Mouse (Mus musculus): ENCODE results near the gene Ceacam20. TPM values are rescaled to one million over a fixed set of nuclear protein-coding genes. Genes with fewer than 3 reads are reported as not detected.
"Not testable (repeated sequence)": the region's sequence is repeated elsewhere in the genome, so short reads cannot be mapped to it uniquely, and the experiment has no call there.

Gene Ceacam20
- not detected in 2 replicates for polyA plus RNA-seq (2011; ENCODE audit: insufficient read length, low read depth, missing spikeins)

DNA sequence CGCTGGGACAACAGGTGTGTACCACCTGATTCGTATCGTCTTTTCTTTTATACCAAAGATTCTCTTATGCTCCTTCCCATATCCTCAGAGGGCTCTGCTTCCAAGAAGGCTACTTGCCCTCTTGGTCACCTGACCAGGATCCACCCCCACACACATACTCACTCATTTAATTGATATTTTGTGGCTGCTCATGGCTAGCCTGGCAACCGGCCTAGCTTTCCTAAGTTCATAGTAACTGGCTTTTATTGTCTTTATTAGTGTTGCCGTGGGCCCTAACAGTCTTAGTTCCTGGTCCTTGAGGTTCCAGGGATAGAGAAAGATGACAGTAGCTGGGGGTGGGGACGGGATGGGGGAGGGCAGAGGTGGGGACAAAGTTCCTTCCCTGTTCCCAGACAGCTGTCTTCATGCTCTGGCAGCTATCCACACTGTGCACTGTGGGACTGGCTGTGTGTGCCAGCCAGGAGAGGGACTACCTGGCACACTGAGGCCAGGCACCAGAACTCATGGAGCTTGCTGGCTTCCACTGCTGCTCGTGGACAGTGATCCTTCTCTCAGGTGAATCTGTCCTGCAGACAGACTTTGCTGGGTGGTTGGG lies at the start of gene Ceacam20:
TSS of gene Ceacam20 (plus strand) at position 428 of the 595 bp plus-strand sequence.
- no peak within 1 kb of the TSS for H3K27ac ChIP-seq (ENCODE audit: insufficient read depth, low read length)
- no peak for TF ChIP-seq CTCF (IDR thresholded peaks at IDR 0.05; ENCODE audit: borderline replicate concordance, insufficient read depth, low read length)
- no peak for TF ChIP-seq POLR2A (IDR thresholded peaks at IDR 0.05; ENCODE audit: low read depth, low read length)
- H3K4me1 ChIP-seq (ENCODE audit: control insufficient read depth, insufficient read depth, low read length) = no peaks in the 10 kb centered on the region
- no peak within 1 kb of the TSS for H3K4me3 ChIP-seq (ENCODE audit: insufficient read depth, low read length)

DNA sequence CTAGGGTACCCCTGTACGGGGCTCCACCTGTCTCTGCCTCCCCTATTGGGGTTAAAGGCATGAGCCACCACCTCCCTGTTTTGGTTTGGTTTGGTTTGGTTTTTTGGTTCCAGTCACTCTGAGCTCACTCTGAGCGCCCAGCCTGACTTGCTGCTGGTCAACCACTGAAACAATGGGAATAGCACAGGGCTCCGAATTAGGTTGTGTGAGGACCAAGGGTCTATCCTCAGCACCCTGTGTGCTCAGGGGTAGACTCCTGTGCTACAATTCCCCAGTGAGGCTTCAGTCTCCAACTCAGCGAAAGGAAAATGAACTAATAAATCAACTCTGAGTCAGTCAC lies 45.1 kb upstream of the Ceacam20 start:
- Histone ChIP-seq H3K4me3 (ENCODE audit: insufficient read depth, low read length) (peak overlapping the region; percentile 80), H3K4me1 (ENCODE audit: control insufficient read depth, insufficient read depth, low read length) (no peaks in the 10 kb centered on the region), H3K27ac (ENCODE audit: insufficient read depth, low read length) (peak overlapping the region; percentile 53; the same call in 1 of the 2 replicates)
- no peak for TF ChIP-seq CTCF (IDR thresholded peaks at IDR 0.05; ENCODE audit: borderline replicate concordance, insufficient read depth, low read length)
- no peak for TF ChIP-seq POLR2A (IDR thresholded peaks at IDR 0.05; ENCODE audit: low read depth, low read length)

DNA sequence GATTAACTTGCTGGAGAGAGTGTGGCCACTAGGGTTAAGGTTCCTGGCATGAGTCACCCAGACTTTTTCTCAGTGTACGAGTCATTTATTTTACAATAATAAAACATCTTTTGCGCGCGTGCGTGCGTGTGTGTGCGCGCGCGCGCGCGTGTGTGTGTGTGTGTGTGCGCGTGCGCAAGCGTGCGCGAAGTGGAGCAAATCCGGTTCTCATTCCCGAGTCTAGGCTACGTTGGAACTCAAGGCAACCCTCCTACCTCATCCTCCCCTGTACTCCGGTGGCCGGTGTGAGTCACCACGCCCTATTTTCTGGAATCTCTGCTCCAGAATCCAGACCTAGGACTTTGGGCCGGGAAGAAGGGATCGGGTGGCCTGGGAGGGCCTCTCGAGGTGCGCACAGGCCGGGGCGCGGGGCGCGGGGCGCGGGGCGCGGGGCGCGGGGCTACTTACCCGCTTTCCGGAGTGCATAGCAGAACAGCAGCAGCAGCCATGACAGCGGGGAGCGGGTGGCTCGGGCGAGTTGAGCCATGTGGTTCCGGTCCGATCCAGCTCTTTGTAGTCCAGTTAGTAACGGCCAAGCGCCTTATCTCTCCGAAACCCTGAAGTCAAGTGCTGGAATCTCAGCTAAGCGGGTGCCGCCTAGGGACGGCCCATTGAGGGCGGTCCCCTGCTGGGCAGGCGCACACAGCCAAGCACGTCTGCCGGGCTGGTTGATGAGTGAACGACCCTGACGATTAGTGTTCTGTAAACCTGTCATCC lies 44.5 kb upstream of the Ceacam20 start, which contains the start of gene Pvr:
TSS of gene Pvr (minus strand) at position 655 of the 756 bp plus-strand sequence.
- no peaks in the 10 kb centered on the region for H3K4me1 ChIP-seq (ENCODE audit: control insufficient read depth, insufficient read depth, low read length)
- H3K27ac ChIP-seq (ENCODE audit: insufficient read depth, low read length) = peak within 1 kb of the TSS; percentile 73
- peak within 1 kb of the TSS; percentile 80 for H3K4me3 ChIP-seq (ENCODE audit: insufficient read depth, low read length)
- TF ChIP-seq POLR2A (IDR thresholded peaks at IDR 0.05; ENCODE audit: low read depth, low read length) (peak; percentile 97), CTCF (IDR thresholded peaks at IDR 0.05; ENCODE audit: borderline replicate concordance, insufficient read depth, low read length) (no peak)

DNA sequence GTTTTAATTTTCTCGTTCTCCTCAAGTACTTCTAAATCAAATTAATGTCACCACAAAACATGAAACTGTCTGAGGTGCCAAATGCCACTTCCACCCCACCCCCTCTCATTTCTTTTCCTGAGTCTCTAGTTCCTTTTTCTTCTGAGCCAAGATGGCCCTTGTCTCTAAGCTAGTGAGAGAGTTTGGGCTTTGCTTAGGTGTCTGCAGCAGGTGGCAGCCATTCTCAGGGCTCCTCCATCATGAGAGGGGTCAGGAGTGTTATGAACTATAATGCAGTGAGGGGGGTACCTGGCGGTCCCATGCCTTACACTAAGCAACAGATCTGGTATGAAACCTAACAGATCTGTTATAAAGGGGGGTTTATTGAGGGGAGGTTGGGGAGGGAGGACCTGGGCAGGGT lies 41.9 kb upstream of the Ceacam20 start:
- Histone ChIP-seq H3K4me1 (ENCODE audit: control insufficient read depth, insufficient read depth, low read length) (peaks cover under 1% of the 10 kb centered on the region; the same call in 1 of the 2 replicates), H3K4me3 (ENCODE audit: insufficient read depth, low read length) (no peak overlapping the region), H3K27ac (ENCODE audit: insufficient read depth, low read length) (no peak overlapping the region)
- TF ChIP-seq CTCF (IDR thresholded peaks at IDR 0.05; ENCODE audit: borderline replicate concordance, insufficient read depth, low read length) (no peak), POLR2A (IDR thresholded peaks at IDR 0.05; ENCODE audit: low read depth, low read length) (no peak)

DNA sequence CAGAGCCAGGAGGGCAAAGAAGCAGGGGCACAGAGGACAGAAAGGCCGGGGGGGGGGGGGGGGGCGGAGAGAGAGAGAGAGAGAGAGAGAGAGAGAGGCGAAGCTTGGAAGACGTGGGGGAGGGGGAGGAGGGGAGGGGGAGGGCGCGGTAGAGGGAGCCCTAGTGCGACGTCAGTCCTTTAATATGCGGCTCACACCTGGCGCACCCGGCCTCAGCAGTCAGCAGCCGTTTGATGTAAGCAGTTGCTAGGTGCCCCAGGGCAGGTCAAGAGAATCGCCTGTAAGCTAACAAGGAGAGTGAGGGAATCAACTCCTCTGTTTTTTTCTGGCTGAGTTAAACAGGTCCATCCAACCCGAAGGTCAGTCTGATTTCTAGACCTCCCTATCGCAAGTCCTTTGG lies 41.4 kb upstream of the Ceacam20 start:
- no peak overlapping the region for H3K4me3 ChIP-seq (ENCODE audit: insufficient read depth, low read length)
- TF ChIP-seq POLR2A (IDR thresholded peaks at IDR 0.05; ENCODE audit: low read depth, low read length) = no peak
- TF ChIP-seq CTCF (IDR thresholded peaks at IDR 0.05; ENCODE audit: borderline replicate concordance, insufficient read depth, low read length) = no peak
- no peak overlapping the region for H3K27ac ChIP-seq (ENCODE audit: insufficient read depth, low read length)
- peaks cover 3% of the 10 kb centered on the region; the same call in 1 of the 2 replicates for H3K4me1 ChIP-seq (ENCODE audit: control insufficient read depth, insufficient read depth, low read length)

DNA sequence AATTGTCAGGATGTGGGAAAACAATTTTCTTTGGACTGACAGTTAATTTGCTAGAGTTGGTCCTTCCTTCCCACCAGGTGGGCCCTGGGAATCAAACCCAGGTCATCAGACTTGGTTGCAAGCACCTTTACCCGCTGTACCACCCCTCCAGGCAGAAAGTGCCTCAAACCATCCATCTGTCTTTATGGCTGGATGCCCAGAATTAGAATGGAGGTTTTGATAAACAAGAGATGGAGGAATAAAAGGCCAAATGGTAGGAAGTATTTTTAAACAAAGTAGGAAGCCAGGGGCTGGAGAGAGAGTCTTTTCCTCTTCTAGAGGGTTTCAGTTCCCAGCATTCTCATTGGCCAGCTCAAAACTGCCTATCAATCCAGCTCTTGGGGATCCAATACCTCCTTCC lies 39.8 kb upstream of the Ceacam20 start:
- TF ChIP-seq POLR2A (IDR thresholded peaks at IDR 0.05; ENCODE audit: low read depth, low read length) (no peak), CTCF (IDR thresholded peaks at IDR 0.05; ENCODE audit: borderline replicate concordance, insufficient read depth, low read length) (no peak)
- H3K27ac ChIP-seq (ENCODE audit: insufficient read depth, low read length) = no peak overlapping the region
- peaks cover 3% of the 10 kb centered on the region; the same call in 1 of the 2 replicates for H3K4me1 ChIP-seq (ENCODE audit: control insufficient read depth, insufficient read depth, low read length)
- no peak overlapping the region for H3K4me3 ChIP-seq (ENCODE audit: insufficient read depth, low read length)

DNA sequence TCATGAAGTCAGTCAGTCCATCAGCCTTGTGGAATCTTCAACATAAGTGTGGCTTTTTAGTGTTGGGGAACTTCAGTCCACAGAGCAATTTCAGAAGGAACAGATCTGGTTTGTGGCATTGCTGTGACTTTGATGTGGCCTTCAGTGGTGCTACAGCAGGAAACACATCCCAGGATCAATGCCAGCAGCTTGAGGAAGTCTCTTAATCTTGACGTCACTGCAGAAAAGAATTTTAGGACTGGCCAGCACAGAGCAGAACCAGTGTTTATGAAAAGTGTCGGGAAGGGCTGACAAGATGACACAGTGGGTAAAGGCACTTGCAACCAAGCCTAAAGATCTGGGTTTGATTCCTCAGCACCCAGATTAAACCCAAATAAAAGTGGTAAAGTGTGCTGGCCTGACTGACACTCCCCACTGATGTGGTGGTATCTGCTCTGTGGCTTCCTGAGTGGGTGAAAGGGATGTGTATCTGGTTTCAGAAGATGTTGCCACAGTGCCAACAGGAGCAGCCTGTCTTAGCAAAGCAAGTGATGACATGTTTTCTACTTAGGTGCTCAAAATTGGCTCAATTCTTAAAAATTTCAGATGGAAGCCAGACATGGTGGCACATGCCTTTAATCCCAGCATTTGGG lies 38.2 kb upstream of the Ceacam20 start:
- Histone ChIP-seq H3K27ac (ENCODE audit: insufficient read depth, low read length) (no peak overlapping the region), H3K4me3 (ENCODE audit: insufficient read depth, low read length) (no peak overlapping the region), H3K4me1 (ENCODE audit: control insufficient read depth, insufficient read depth, low read length) (peaks cover 6% of the 10 kb centered on the region; the same call in 1 of the 2 replicates)
- TF ChIP-seq CTCF (IDR thresholded peaks at IDR 0.05; ENCODE audit: borderline replicate concordance, insufficient read depth, low read length) = no peak
- TF ChIP-seq POLR2A (IDR thresholded peaks at IDR 0.05; ENCODE audit: low read depth, low read length) = no peak

DNA sequence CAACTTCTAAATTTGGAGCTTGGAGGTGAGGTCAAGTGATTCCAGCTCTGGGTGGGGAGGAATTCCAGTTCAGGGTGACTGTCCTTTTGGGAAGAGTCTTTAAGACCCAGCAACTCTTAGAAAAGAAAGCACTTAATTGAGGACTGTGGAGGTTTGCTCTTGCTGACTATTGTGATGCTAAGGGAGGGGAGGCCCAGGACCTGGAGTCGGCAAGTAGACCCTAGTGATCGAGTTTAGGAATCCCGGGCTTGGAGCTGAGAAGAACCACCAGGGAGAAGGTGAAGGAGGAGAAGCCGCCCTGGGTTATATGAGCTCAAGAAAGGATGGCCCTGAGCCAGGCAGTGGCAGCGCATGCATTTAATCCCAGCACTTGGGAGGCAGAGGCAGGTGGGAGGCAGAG lies 36.7 kb upstream of the Ceacam20 start:
- peaks cover 8% of the 10 kb centered on the region; the same call in 1 of the 2 replicates for H3K4me1 ChIP-seq (ENCODE audit: control insufficient read depth, insufficient read depth, low read length)
- H3K4me3 ChIP-seq (ENCODE audit: insufficient read depth, low read length) = no peak overlapping the region
- no peak for TF ChIP-seq CTCF (IDR thresholded peaks at IDR 0.05; ENCODE audit: borderline replicate concordance, insufficient read depth, low read length)
- TF ChIP-seq POLR2A (IDR thresholded peaks at IDR 0.05; ENCODE audit: low read depth, low read length) = no peak
- no peak overlapping the region; the same call in 1 of the 2 replicates for H3K27ac ChIP-seq (ENCODE audit: insufficient read depth, low read length)

DNA sequence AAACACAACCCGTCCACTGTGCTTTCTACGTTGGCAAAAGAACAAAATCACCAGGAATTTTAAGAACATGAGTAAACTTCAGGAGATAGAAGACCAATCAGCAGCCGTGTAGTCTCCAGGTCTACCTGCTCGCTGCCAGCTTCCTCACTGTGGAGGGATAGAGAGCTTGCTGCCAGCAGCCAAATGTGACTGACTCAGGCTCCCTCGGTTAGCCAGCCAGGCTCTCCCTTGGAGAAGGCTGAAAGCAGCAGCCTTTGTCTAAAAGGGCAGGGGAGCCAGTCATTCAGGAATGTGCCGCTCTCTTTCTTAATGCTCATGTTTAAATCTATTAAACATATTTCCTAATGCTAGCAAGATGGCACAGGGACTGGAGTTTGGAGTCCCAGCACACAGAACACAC lies 34.7 kb upstream of the Ceacam20 start:
- H3K4me3 ChIP-seq (ENCODE audit: insufficient read depth, low read length); H3K27ac ChIP-seq (ENCODE audit: insufficient read depth, low read length): not testable (repeated sequence)
- peaks cover 12% of the 10 kb centered on the region for H3K4me1 ChIP-seq (ENCODE audit: control insufficient read depth, insufficient read depth, low read length)

Measured in embryonic fibroblast, embryonic 13.5 days (primary cell).